Mouse (Mus musculus) mesoderm, embryonic 11.5 days (tissue): ENCODE data around the gene Aldoart2.
A peak's percentile ranks its signal among the peaks of the same experiment; 100 is the strongest.
"Not testable (repeated sequence)": the region's sequence is repeated elsewhere in the genome, so short reads cannot be mapped to it uniquely, and the experiment has no call there.

Experiments
- DNase-seq: peaks from one replicate; pipeline ENCODE4 v3.0.0-alpha.2; 2012; ENCODE audit warnings: low read depth, low spot score

Gene Aldoart2

DNA sequence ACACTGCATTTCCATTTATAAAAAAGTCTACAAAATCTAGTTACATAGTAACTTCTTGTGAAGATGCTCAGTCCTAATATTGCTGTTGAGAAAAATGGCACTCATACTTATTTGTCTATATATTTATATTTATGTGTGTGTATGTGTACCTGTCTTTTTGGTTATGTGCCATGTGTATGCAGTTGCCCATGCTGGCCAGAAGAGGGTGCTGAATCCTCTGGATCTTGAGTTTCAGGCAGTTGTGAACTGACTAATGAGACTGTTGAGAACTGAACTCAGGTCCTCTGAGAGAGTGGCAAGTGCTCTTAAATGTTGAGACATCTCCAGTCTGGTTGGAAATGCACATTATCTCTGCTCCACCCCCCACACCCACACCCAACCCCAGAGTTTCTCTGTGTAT is 8.1 kb downstream of the Aldoart2 start:
- DNase-seq, result no peak

DNA sequence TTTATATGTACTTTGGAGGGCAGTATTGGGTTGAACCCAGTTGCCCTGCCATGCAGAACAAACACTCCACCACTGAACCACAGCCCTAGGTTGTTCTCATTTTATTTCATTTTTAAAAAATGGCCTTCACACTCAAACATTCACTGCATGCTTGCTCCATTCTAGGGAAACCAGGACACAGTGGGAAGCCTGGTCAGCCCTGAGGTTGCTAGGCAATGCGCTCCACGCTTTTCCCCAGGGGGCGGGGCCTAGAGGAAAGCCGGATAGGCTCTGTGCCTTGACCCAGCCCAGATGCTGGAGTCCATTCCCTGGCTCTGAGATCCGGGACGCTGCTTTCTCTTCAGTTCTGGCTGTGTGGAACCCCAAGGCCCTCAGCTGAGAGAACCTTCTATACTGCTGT is 8.8 kb downstream of the Aldoart2 start:
- peak; percentile 64 for DNase-seq

DNA sequence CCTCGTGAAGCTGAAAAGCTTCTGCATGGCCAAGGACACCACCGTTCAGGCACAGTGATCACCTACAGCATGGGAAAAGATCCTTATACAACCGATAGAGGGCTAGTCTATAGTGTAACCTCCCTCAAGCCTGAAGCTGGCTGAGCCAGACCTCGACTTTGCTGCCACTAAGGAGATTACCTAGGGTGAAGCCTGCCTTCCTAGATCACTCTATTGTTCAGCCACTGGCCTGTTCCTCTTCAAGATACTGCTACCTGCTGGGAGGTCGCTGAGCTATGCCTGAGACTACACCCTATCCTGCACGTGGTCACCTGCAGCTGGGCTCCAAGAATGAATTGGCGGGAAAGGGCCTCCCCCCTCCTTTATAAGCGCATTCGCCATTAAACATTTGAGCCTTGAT is 21.9 kb downstream of the Aldoart2 start:
- DNase-seq, result not testable (repeated sequence)

GRCm38 (mm10) chr12:55598537-55598886 is 33.5 kb downstream of the Aldoart2 start:
- DNase-seq, result no peak

DNA sequence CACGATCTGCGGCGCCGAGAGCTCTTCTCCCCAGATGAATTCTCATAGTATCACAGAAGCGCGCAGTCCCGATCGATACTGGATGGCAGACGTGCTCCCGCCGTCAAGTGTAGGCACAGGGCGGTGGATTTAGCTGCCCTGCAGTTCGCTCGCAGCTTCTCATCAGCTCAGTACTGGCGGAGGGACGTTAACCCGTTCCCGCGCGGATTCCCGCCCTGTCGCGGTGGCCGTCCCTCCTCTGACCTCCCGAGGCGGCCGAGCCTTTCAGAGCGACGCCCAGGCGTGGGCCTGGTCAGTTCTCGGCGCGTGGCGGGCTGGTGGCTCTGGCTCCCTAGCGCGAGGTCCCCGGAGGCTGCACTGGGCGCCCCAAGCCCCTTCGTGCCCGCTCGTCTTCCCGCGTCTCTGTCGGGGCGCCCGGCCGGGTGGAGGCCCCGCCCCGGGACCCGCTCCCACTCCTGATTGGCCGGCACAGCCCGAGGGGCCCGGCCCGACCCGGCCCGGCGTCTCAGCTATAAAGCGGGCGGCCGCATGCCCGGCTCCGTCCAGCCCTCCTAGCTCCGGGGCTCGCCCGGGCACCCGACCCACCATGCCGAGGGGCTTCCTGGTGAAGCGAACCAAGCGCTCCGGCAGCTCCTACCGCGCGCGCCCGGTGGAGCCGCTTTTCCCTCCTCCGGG is 34.0 kb downstream of the Aldoart2 start, which contains the start of gene Insm2:
Gene Insm2 (plus strand): TSS at position 541 of the 675 bp plus-strand sequence.
- DNase-seq, result no peak

- DNase-seq, result peak; percentile 82
These were observed 34.8 kb downstream of the Aldoart2 start for GRCm38 (mm10) chr12:55599639-55600502.

DNA sequence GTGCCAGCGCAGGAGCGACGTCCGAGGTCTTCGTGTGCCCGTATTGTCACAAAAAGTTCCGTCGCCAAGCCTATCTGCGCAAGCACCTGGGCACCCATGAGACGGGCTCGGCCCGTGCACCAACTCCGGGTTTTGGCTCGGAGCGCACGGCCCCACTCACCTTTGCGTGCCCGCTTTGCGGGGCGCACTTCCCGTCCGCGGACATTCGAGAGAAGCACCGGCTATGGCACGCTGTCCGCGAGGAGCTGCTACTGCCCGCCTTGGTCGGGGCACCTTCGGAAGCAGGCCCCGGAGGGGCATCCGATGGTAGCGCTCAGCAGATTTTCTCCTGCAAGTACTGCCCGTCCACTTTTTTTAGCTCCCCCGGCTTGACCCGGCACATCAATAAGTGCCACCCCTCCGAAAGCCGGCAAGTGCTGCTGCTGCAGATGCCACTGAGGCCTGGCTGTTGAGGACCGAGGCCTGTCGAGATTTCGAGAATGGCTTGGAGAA is 35.5 kb downstream of the Aldoart2 start:
- DNase-seq, result no peak

DNA sequence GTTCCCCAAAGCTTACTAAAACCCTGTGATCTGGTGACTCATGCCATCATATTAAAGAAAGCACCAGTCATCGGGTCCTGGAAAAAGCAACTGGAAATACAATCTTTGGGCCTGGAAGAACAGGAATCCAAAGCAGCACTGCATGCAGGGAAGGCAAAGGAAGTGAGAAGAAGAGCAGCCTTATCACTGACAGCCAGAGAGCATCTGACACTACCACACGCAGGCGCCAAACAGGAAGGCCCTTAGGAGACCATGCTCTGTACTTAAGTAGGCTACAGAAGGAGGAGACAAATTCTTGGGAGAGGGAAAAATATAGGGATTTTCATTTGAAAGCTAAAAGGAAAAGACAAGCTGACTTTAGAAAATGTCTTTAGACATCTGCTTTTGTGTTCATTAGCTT is 39.4 kb downstream of the Aldoart2 start:
- no peak for DNase-seq

DNA sequence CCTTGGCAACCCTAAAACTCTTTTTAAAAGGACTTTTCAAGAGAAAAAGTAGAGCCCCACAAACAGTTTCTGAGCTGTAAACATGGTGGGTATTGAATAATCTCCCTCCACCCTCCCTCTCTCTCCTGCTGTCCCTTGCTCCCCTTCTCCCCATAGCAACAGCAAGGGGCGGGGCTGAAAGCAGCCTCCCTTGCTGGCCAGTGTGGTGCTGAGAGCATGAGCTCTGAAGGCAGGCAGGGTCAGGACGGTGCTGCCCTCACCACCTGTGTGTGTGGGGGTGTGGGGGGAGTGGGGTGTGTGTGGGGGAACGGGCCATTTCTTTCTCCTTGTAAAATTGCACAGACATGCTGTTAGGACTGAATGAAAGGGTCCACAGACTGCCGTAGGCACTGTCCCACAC is 42.9 kb downstream of the Aldoart2 start:
- DNase-seq, result no peak

DNA sequence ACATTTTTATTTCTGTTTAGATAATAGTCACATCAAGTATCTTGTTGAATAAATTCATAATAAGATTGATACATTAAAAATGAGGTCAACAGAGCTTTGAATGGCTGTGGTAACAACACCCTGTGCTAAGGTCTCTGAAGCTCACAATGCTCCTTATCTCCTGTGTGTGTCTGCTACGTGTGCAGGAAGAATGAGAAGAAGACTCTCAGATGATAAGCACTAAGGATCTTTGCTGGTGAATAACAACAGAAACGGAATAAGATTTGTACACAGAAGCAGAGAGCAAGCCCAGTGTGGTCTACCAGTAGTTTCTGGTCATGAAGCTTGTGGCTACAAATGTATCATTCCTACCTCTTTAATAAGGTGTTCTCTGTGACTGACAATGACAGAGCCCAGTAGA is 45.8 kb downstream of the Aldoart2 start:
- DNase-seq, result no peak
